Mouse (Mus musculus) midbrain, embryonic 15.5 days (tissue): ENCODE results near the gene Ifit3b. TPM values are rescaled to one million over a fixed set of nuclear protein-coding genes. Genes with fewer than 3 reads are reported as not detected.
"Not testable (repeated sequence)": the region's sequence is repeated elsewhere in the genome, so short reads cannot be mapped to it uniquely, and the experiment has no call there.

Experiments
- ATAC-seq: fragments of 200-750 bp; cut with Nextera tagmentation; replicated peaks from 2 replicates; pipeline ENCODE4 v1.8.0; 2017; ENCODE audit warnings: moderate TSS enrichment
- H3K27ac ChIP-seq: fragments of 300-500 bp; sonication (generic); 2 replicates; pipeline ENCODE4 v1.5.1; 2015; ENCODE audit warnings: mild to moderate bottlenecking, inconsistent platforms
- H3K27me3 ChIP-seq: fragments of 300-500 bp; sonication (generic); replicated peaks from 2 replicates; pipeline ENCODE4 v1.6.1; 2015; ENCODE audit warnings: inconsistent platforms
- H3K36me3 ChIP-seq: fragments of 300-500 bp; sonication (generic); replicated peaks from 2 replicates; pipeline ENCODE4 v1.6.1; 2015; ENCODE audit warnings: inconsistent platforms
- H3K4me1 ChIP-seq: fragments of 300-500 bp; sonication (generic); 2 replicates; pipeline ENCODE4 v1.6.1; 2015; ENCODE audit warnings: inconsistent platforms
- H3K4me2 ChIP-seq: fragments of 300-500 bp; sonication (generic); 2 replicates; pipeline ENCODE4 v1.6.1; 2015; ENCODE audit warnings: inconsistent platforms, mild to moderate bottlenecking, moderate library complexity
- H3K4me3 ChIP-seq: fragments of 300-500 bp; sonication (generic); 2 replicates; pipeline ENCODE4 v1.5.1; 2015; ENCODE audit warnings: mild to moderate bottlenecking, inconsistent platforms
- H3K9ac ChIP-seq: fragments of 300-500 bp; sonication (generic); 2 replicates; pipeline ENCODE4 v1.6.1; 2015; ENCODE audit warnings: mild to moderate bottlenecking, inconsistent platforms
- H3K9me3 ChIP-seq: fragments of 300-500 bp; sonication (generic); 2 replicates; pipeline ENCODE4 v1.6.1; 2016; ENCODE audit warnings: inconsistent platforms
- WGBS: fragments of 180-500 bp; shearing (Covaris S2); methylation state at CpG from one replicate; pipeline ENCODE4 v1.1.7; 2015; ENCODE audit warnings: mixed read lengths; 5-methylcytosine and 5-hydroxymethylcytosine counted together
- polyA plus RNA-seq: library from polyadenylated mRNA; unstranded; fragments of >200 nt; fragmentation: Nextera tagmentation; extraction: Ambion mirVana; gene quantifications from 2 replicates; pipeline ENCODE4 v1.2.1, GENCODE M21; 2015

Ifit3b gene
- polyA plus RNA-seq = 0.26 and 0.37 TPM in 2 replicates

GRCm38 (mm10) chr19:34607237-34608051 lies at the start of gene Ifit3b:
Gene Ifit3b, plus strand, starts transcription at chr19:34607970.
- WGBS = 60% methylated on average over 4 of the region's 4 CpGs

DNA sequence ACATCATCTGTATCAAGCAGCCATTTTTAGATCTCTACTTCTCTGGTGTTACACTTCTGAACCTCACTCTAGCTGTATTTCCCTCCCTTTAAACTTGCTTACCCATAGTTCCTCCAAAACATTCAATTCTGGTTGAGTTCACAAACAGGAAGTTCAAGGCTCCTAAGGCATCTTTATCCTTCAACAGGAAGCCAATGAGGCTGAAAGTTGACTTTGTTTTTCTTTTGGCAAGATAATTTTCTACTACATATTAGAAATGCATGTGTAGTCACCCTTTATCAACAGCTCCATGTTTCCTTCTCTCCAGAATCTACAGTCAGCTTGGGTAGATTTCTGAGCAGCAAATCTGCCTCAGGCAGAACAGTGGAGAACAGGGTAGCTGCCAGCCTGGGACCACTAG lies 45.2 kb upstream of the Ifit3b start:
- Histone ChIP-seq H3K36me3 (no peaks in the 10 kb centered on the region), H3K4me1 (peaks cover 2% of the 10 kb centered on the region; the same call in 1 of the 2 replicates), H3K27me3 (no peaks in the 10 kb centered on the region), H3K4me2 (no peak overlapping the region), H3K9me3 (no peaks in the 10 kb centered on the region), H3K4me3 (no peak overlapping the region), H3K9ac (no peak overlapping the region), H3K27ac (no peak overlapping the region)
- no peak for ATAC-seq

More at GRCm38 (mm10) chr19:34607237-34608051, at the start of gene Ifit3b:
- H3K27ac ChIP-seq, H3K36me3 ChIP-seq, H3K4me2 ChIP-seq, H3K4me3 ChIP-seq, H3K27me3 ChIP-seq, H3K9me3 ChIP-seq, H3K4me1 ChIP-seq, H3K9ac ChIP-seq: not testable (repeated sequence)
- 0 out of 2 replicates have a peak, but pooled peaks have one; percentile 38 for ATAC-seq

- Histone ChIP-seq H3K9ac (no peak overlapping the region), H3K27me3 (no peaks in the 10 kb centered on the region), H3K27ac (no peak overlapping the region), H3K4me2 (no peak overlapping the region), H3K9me3 (no peaks in the 10 kb centered on the region), H3K36me3 (no peaks in the 10 kb centered on the region), H3K4me1 (no peaks in the 10 kb centered on the region; the same call in 1 of the 2 replicates), H3K4me3 (no peak overlapping the region)
- 80% methylated on average over 1 of the region's 1 CpGs for WGBS
- no peak for ATAC-seq
These were observed 41.5 kb upstream of the Ifit3b start for GRCm38 (mm10) chr19:34566178-34566784.

DNA sequence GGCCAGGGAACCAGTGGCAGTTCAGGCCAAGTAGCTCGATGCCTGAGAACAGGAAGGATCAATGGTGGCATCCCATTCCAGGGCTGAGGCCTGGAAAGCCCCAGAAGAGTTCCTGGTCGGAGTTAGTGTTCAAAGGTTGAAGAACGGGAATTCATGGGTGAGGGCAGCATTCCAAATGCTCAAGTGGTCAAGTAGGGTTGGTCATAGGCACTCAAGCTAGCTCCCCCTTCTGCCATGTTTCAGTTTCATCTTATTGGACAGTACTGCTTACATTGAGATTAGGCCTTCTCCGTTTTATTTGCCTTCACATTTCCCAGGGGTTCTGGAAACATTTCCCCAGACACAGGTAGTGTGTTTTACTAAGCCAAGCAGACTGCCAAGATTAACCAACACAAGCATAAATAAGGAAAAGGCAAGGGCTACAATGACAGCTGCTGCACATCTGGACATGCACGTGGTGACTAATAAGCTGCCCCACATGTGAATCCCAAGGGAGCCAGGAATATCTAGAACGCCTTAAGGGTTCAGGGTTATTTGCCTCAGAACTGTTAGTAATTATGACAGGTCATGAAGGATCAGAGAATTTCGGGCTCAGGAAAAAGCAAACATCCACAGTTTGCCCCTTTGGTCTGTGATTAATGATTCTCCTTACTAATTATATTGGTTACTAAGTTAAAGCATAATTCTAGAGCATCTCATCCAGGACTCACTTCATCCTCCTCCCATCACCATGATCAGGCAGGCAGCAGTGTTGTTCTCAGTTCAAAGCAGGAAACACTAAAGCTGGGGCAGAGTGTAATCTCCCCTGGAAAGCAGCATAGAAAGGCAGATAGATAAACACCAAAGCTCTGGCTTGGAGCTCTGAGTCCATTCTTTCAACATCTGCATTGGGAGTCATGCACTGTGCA lies 38.5 kb upstream of the Ifit3b start:
- Histone ChIP-seq H3K4me1 (no peaks in the 10 kb centered on the region; the same call in 1 of the 2 replicates), H3K9ac (no peak overlapping the region), H3K4me2 (no peak overlapping the region), H3K27me3 (no peaks in the 10 kb centered on the region), H3K9me3 (no peaks in the 10 kb centered on the region), H3K4me3 (no peak overlapping the region), H3K27ac (no peak overlapping the region), H3K36me3 (no peaks in the 10 kb centered on the region)
- ATAC-seq = no peak
- 76% methylated on average over 7 of the region's 7 CpGs for WGBS

GRCm38 (mm10) chr19:34569896-34570476 lies 37.8 kb upstream of the Ifit3b start:
- no peaks in the 10 kb centered on the region for H3K9me3 ChIP-seq
- ATAC-seq = 0 out of 2 replicates have a peak, but pooled peaks have one; percentile 30

GRCm38 (mm10) chr19:34571080-34571479 lies 36.7 kb upstream of the Ifit3b start:
- Histone ChIP-seq H3K4me2 (no peak overlapping the region), H3K36me3 (no peaks in the 10 kb centered on the region), H3K27ac (no peak overlapping the region), H3K4me3 (no peak overlapping the region), H3K9me3 (no peaks in the 10 kb centered on the region), H3K9ac (no peak overlapping the region), H3K27me3 (no peaks in the 10 kb centered on the region), H3K4me1 (no peaks in the 10 kb centered on the region; the same call in 1 of the 2 replicates)
- peak; percentile 63; the same call in 1 of the 2 replicates for ATAC-seq
- WGBS = 87% methylated on average over 1 of the region's 1 CpGs

More at GRCm38 (mm10) chr19:34569896-34570476, 37.8 kb upstream of the Ifit3b start:
- 66% methylated on average over 4 of the region's 4 CpGs for WGBS
- Histone ChIP-seq H3K9ac (no peak overlapping the region), H3K4me2 (no peak overlapping the region), H3K27ac (no peak overlapping the region), H3K27me3 (no peaks in the 10 kb centered on the region), H3K4me3 (no peak overlapping the region), H3K4me1 (no peaks in the 10 kb centered on the region; the same call in 1 of the 2 replicates), H3K36me3 (no peaks in the 10 kb centered on the region)

DNA sequence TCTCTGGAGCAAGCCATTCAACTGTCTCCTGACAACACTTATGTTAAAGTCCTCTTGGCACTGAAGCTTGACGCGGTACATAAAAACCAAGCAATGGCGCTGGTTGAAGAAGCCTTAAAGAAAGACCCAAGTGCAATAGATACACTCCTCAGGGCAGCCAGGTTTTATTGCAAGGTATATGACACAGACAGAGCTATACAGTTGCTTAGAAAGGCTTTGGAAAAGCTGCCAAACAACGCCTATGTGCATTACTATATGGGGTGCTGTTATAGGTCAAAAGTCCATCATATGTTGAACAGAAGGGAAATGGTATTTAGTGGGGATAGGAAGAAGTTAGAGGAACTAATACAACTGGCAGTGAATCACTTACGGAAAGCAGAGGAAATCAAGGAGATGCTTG lies 34.1 kb upstream of the Ifit3b start:
- Histone ChIP-seq H3K27ac (no peak overlapping the region), H3K9ac (no peak overlapping the region), H3K36me3 (no peaks in the 10 kb centered on the region), H3K27me3 (no peaks in the 10 kb centered on the region), H3K9me3 (no peaks in the 10 kb centered on the region), H3K4me1 (no peaks in the 10 kb centered on the region; the same call in 1 of the 2 replicates), H3K4me2 (no peak overlapping the region), H3K4me3 (no peak overlapping the region)
- WGBS = 94% methylated on average over 5 of the region's 5 CpGs
- ATAC-seq = no peak

DNA sequence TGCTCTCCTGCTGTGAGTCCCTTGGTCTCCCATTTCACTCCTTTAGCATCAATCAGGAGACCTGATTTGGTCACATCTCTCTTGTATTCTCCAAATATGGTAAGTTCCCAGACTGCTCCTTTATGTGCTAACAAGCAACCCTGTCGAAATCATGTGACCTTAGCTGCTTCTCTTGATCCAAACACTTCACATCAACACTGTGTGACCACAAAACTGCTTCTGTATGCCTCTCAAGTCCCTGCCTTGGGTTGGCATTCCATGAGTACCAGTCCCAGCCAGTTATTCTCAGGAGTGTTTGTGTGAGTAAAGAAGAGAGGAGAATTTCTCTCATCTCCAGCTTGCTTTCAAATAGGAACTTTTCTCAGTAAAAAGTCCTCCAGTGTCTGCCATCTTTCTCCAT lies 30.6 kb upstream of the Ifit3b start:
- H3K9ac ChIP-seq = no peak overlapping the region
- no peaks in the 10 kb centered on the region for H3K4me1 ChIP-seq
- H3K4me3 ChIP-seq = no peak overlapping the region
- H3K4me2 ChIP-seq = no peak overlapping the region
- H3K36me3 ChIP-seq = no peaks in the 10 kb centered on the region
- WGBS = 75% methylated on average over 1 of the region's 1 CpGs
- H3K27ac ChIP-seq = no peak overlapping the region
- no peak for ATAC-seq
- H3K9me3 ChIP-seq = no peaks in the 10 kb centered on the region
- H3K27me3 ChIP-seq = no peaks in the 10 kb centered on the region

GRCm38 (mm10) chr19:34582696-34583095 lies 25.1 kb upstream of the Ifit3b start:
- WGBS = 87% methylated on average over 2 of the region's 2 CpGs
- not testable (repeated sequence) for H3K9me3 ChIP-seq, H3K4me3 ChIP-seq, H3K4me2 ChIP-seq, H3K36me3 ChIP-seq, H3K9ac ChIP-seq, H3K4me1 ChIP-seq, H3K27me3 ChIP-seq, H3K27ac ChIP-seq, ATAC-seq

DNA sequence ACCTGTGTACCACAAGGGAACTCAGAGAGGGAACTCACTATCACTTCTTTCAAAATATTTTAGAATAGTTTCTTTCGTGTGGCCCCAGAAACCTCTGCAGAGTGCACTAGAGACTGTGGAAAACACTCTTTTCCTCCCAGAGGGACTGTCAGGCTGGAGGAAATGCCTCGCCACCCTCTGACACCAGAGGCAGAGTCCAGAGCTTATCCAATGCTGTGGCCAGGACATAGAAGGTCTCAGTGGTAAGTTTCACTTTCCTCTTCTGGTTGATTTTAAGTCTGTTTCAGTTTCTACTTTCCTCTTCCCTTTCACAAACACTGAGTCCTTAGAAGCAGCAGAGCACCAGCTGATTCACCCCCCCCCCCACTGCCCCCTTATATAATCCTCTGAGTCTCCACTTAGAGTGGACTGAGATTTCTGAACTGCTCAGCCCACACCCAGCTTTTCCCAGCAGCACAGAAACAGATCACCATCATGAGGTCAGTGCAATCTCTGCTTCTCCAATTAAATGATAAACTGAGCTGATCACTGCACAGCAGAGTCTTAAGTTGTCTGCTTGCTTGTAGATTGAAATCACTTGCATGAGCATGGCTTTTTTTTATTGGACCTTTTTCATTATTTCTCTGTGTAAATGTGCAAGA lies 24.5 kb upstream of the Ifit3b start, which contains the start of gene Ifit3:
Gene Ifit3, plus strand, starts transcription at position 406 of the 641 bp plus-strand sequence.
- not testable (repeated sequence) for H3K27ac ChIP-seq, H3K4me2 ChIP-seq, H3K27me3 ChIP-seq, H3K9ac ChIP-seq, H3K4me3 ChIP-seq, ATAC-seq, H3K4me1 ChIP-seq, H3K36me3 ChIP-seq, H3K9me3 ChIP-seq
- 71% methylated on average over 2 of the region's 2 CpGs for WGBS

DNA sequence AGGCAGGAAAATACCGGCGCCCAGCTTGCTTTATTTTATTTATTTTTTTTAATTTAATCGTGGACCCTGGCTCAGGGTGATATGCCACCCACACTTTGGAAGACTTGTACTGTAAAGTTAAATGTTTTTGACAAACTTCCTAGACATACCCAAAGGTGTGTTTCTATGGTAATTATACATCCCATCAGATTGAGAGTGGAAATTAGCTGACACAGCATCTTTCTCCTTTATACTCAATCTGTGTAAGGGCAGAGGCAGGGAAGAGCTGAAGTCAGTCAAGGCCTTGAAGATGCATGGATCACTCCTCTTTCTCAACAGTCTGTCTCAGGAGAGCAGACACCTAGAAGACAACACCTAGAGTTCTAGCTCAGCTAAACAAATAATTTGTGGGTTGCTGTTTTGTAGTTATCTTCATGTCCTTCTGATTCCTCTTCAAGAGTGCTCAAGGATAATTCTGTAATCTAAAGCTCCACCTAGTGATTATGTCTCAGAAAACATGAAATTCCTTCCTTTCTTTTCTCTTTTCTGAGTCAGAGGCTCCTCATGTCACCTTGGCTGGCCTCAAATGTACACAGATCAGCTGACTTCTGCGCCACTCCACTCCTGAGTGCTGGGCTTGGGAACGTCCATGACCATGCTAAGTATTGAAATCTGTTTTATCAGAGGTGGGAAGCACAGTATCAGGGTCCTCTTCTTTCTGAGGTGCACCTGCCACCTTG lies 21.9 kb upstream of the Ifit3b start:
- H3K36me3 ChIP-seq, H3K9me3 ChIP-seq, ATAC-seq, H3K4me1 ChIP-seq, H3K4me2 ChIP-seq, H3K9ac ChIP-seq, H3K4me3 ChIP-seq, H3K27me3 ChIP-seq, H3K27ac ChIP-seq: not testable (repeated sequence)
- 68% methylated on average over 5 of the region's 5 CpGs for WGBS
